ENCODE assay signal across 8 mouse cellular contexts in the genomic region with DNA sequence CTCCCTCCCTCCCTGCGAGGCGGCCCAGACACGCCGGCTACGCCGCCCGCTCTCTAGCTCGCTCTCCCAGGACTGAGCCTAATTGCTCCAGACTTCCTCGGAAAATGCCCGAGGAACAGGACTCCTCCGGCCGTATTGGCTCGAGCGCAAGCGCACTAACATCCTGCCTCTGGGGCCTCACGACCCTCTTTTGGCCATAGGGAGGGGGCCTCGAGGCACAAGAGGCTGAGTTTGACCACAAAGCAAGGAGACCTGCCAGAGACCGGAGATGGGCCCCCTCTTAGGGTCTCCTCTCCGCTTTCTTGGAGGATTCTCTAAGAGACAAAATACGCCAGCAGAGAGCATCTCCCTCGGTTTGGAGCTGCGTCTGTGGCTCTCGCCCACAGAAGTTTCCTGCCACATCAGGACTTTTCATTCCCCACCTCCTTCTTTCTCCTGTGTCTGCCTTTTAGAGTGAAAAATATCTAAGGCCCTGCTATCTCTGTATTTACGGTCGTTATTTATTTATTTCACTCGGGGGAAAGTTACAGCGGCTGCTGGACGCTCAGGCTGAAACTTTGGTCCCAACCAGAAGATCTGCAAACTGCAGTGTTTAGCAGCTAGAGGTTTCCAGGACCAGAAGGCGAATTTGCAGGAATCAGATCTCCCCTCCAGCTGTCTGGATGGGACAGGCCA. TPM values are rescaled to one million over a fixed set of nuclear protein-coding genes. Genes with fewer than 3 reads are reported as not detected.
A peak's percentile ranks its signal among the peaks of the same experiment; 100 is the strongest.
DNase-seq lines count a peak whose midpoint lies in the region; ATAC-seq and TF ChIP-seq lines count a peak whose summit lies in the region.

No protein-coding gene starts in this region.

- no peaks in the 10 kb centered on the region for H3K9me3 ChIP-seq in hindbrain, embryonic 12.5 days (replicated peaks)

- peak overlapping the region; percentile 29 for H3K4me3 ChIP-seq in C2C12 (ENCODE audit: insufficient read depth, poor library complexity, severe bottlenecking)
- peak overlapping the region; percentile 65 for H3K4me3 ChIP-seq in hindbrain, embryonic 12.5 days

- H3K79me3 ChIP-seq in C2C12 (ENCODE audit: low read depth): peaks cover 1% of the 10 kb centered on the region

- peak; percentile 48 to 51 for DNase-seq in adrenal gland, postnatal 4 days (ENCODE audit: low spot score in 2 of 2)
- DNase-seq in frontal cortex, postnatal 36 days (ENCODE audit: low spot score in 2 of 2): peak; percentile 63 to 72
- peak; percentile 39 to 44 for DNase-seq in left cerebral cortex, adult 8-10 months (ENCODE audit: low spot score in 2 of 2)
- DNase-seq in lung, postnatal 4 days: peak; percentile 77 to 85
- DNase-seq in skeletal muscle tissue, adult 2 months (ENCODE audit: low read depth, low spot score): peak; percentile 73
- DNase-seq in thymus, postnatal 10 days (ENCODE audit: low spot score in 2 of 2): no peak

- peak overlapping the region; percentile 97 for H3K4me2 ChIP-seq in hindbrain, embryonic 12.5 days (replicated peaks)

- peak overlapping the region; percentile 79 for H3K27ac ChIP-seq in hindbrain, embryonic 12.5 days

- H3K9ac ChIP-seq in hindbrain, embryonic 12.5 days: peak overlapping the region; percentile 74

- WGBS in hindbrain, embryonic 12.5 days: under 1% methylated on average over 27 of the region's 29 CpGs

- H3ac ChIP-seq in C2C12 (ENCODE audit: control insufficient read depth, insufficient read length, low read depth): peak overlapping the region; percentile 84

- ATAC-seq in hindbrain, embryonic 12.5 days (ENCODE audit: low FRiP score): peak; percentile 92

- no peaks in the 10 kb centered on the region for H3K36me3 ChIP-seq in C2C12 (ENCODE audit: control insufficient read depth, insufficient read depth)
- no peaks in the 10 kb centered on the region for H3K36me3 ChIP-seq in hindbrain, embryonic 12.5 days

- peaks cover 23% of the 10 kb centered on the region for H3K4me1 ChIP-seq in hindbrain, embryonic 12.5 days

- H3K27me3 ChIP-seq in C2C12 (ENCODE audit: control insufficient read depth, insufficient read depth, insufficient read length): no peaks in the 10 kb centered on the region
- peaks cover 7% of the 10 kb centered on the region for H3K27me3 ChIP-seq in hindbrain, embryonic 12.5 days

- no peak for TF ChIP-seq CTCF in C2C12 (IDR thresholded peaks at IDR 0.05; ENCODE audit: control insufficient read depth, insufficient read depth, insufficient read length)

- H3K79me2 ChIP-seq in C2C12 (ENCODE audit: control insufficient read depth, insufficient read depth): peaks cover 12% of the 10 kb centered on the region

TF ChIP-seq in C2C12, 6 proteins besides CTCF, POLR2A, EP300 and RAD21:
- TF ChIP-seq MAX (IDR thresholded peaks at IDR 0.05) (no peak), CEBPB (IDR thresholded peaks at IDR 0.05; ENCODE audit: low read depth) (no peak), USF1 (IDR thresholded peaks at IDR 0.05; ENCODE audit: low read depth) (no peak), MYOD1 (IDR thresholded peaks at IDR 0.05; ENCODE audit: control insufficient read depth, insufficient read length, low read depth) (no peak), MYOG (IDR thresholded peaks at IDR 0.05; ENCODE audit: control insufficient read depth, extremely low read depth, insufficient read length) (no peak)

RNA-seq across cellular contexts. Expression of a gene that starts 0.4 kb away (rescaled TPM):
- polyA plus RNA-seq in C2C12 (2012; fragmentation: generic; extraction: Trizol): 10.5 TPM
- 10 to 100 TPM; 22.8 to 23.0 TPM for total RNA-seq in adrenal gland, postnatal 4 days (2021)
- polyA plus RNA-seq in hindbrain, embryonic 12.5 days (2016; fragmentation: Nextera tagmentation; extraction: Ambion mirVana): 27.2 and 31.0 TPM in 2 replicates
- total RNA-seq in left cerebral cortex, adult 8-10 months (2022): 10 to 100 TPM; 29.9 to 34.4 (median 32.5) TPM

Comparison
In these comparisons a context has a peak if more than half of its experiments do, and no peak if none do; other contexts are left out.
1. DNase-seq: peak in adrenal gland, postnatal 4 days (2 of 2), frontal cortex, postnatal 36 days (2 of 2), left cerebral cortex, adult 8-10 months (2 of 2), lung, postnatal 4 days (2 of 2) and skeletal muscle tissue, adult 2 months (single experiment); none in thymus, postnatal 10 days (0 of 2).